Mouse (Mus musculus) kidney, postnatal 25 days (tissue): ENCODE measurements around the gene Pde3a.
A peak's percentile ranks its signal among the peaks of the same experiment; 100 is the strongest.
"Not testable (repeated sequence)": the region's sequence is repeated elsewhere in the genome, so short reads cannot be mapped to it uniquely, and the experiment has no call there.

Experiments
- DNase-seq, 2 experiments: peaks; one replicate each; pipeline ENCODE4 v3.0.0; 2021; ENCODE audit warnings: mixed read lengths in 2 of 2

Pde3a gene

DNA sequence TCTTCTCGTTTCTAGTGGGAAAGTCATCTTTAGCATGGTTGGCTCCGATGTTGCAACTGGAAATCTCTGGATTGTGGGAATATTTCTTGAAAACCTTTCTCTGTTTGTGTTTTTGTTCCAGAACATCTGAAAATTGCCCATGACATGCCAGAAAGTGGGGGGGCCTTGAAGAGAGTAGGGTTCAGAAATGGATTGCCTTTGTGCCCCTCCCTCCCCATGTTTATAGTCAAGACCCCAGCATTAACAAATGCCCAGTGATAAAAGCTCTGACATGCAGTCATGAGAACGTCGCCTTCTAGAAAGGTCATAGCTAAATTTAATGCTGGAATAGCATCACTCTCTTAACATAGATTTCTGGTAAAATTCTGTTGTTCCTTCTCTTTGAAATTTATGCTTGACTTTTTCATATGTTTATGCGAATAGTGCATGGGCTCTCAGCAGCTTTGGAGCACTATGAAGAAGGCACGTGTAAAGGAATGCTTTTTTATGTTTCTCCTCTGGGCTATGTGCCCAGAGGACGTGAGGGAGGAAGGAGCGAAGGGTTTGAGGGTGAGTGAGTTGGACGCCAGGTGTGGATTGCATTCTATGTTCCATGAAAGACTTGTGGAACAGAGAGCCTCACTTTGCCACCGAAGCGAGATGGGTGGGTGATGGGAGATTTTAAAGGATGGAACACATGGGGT lies 19.0 kb downstream of the Pde3a start:
- DNase-seq, result no peak

GRCm38 (mm10) chr6:141268871-141269270 lies 19.8 kb downstream of the Pde3a start:
- no peak for DNase-seq

DNA sequence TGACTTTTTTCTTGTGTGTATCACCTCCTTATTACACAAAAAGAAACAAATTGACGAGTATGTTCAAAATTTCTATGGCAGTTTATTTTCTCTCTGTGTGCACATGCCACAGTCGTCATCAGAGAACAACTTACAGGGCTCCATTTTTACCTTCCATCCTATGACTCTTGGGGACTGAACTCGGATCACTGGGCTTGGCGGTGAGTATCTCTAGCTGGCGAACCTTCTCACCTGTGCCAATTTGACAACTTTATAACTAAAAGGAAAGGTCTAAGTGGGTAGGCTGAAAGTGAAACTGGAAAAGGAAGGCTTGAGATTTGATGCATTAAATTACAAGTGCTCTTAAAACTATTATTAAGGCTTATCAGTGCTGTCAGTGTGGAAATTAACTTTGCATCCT lies 22.1 kb downstream of the Pde3a start:
- DNase-seq, result no peak

DNA sequence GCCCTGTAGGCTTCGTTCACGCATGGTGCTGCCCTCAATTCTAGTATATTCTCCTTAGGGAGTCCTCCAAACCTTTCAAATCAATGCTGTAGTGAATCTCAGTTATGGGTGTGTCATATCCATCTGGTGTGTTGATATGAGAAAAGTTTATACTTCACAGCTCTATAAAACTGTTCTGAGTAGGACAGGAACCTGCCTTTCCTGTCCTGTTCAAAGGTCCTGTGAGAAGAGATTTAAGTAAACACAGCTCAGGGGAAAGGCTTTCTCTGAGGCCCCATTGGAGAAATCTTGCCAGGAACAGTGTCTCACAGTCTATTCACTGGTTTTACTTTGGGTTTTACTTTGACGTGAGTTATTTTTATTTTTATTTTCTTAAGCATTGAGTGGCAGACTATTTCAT lies 22.5 kb downstream of the Pde3a start:
- DNase-seq, result no peak

DNA sequence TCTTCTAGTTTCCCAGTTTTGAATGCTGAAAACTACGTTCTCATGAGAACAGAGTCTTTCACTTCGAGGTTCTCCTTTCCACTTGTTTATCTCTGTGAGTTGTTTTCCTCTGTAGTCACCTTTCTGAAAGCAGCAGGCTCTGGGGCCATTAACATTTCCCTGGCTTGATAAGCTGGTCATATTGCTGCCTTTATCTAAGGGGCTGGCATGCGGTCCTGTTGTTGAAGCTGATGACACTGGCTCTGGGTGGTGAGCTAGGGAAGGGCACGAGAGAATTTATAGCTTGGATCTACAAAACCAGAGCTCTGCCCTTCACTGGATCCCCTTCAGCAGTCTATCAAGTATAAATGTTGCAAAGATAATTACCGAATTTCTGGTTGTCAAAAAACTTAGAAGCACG lies 24.6 kb downstream of the Pde3a start:
- DNase-seq, result no peak

- DNase-seq, result no peak
Observed at GRCm38 (mm10) chr6:141281685-141282084, 32.6 kb downstream of the Pde3a start.

DNA sequence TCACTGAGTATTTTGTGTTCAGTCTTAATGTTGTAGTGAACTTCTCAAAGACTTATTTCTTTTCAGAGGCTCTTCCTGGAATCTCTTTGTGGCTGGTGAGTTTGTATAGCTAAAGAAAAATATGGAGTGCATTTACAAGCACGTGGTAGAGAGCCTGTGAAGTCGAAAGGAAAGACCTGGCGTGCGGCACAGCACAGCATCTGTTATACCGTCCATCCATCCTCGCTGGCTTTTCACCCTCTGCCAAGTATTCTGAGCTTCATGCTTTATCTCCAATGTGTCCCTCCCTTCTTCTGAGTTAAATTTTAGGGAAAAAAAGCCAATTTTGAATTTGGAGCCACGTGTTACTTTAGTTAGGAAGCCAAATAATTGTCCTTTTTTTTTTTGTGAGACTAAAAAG lies 33.7 kb downstream of the Pde3a start:
- no peak for DNase-seq

DNA sequence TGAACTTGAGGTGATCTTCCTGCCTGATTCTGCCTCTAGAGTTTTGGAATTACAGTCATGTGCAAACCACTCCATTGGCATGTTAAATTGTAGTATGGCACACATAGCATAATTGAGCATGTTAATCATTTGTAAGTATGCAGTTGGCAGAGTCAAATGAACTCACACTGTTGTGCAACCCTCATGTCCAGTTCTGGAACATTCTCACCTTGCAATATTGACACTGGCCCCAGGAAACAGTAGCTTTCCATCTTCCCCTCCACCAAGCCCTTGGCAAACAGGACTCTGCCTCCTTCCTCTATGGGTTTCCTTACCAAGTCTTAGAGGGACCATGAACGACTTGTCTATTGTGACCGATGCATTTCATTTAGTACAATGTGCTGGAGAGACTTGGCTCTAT lies 42.1 kb downstream of the Pde3a start:
- DNase-seq, result no peak

GRCm38 (mm10) chr6:141292826-141293459 lies 43.9 kb downstream of the Pde3a start:
- DNase-seq, result no peak

DNA sequence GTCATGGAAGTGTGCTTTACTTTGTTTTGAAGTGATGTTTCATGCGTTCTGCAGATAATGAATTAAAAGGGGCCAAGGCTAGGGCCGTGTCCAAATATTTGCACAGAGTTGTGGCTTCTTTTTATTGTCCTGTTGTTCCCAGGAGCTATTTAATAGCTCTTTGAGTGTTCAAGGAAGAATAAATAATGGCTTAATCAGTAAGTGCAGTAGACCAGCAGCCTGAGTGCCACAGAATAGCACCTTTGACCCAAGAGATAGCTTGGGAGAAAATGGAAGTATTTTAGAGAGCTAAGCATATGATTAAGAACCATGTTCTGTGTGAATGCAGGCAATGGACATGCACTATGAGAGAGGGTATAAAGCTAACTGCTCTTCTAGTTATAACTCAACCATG lies 44.4 kb downstream of the Pde3a start:
- DNase-seq, result no peak

DNA sequence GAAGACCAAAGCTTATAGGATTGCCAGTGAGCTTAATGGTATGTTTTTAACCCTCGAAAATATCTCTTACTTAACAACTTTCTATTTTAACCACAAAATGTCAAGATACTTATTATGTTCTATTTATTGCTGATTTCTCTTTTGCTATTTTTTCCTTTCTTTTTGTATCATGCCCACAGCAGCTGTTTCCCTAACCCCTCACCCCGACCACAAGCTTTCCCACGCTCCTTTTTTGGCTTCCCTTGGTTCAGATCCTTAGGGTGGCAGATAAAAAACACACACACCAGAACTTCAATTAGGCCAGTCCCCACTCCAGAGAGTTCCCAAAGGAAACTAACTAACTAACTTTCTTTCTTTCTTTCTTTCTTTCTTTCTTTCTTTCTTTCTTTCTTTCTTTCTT lies 46.2 kb downstream of the Pde3a start:
- no peak for DNase-seq

GRCm38 (mm10) chr6:141301750-141302748 lies 53.0 kb downstream of the Pde3a start:
- no peak for DNase-seq

GRCm38 (mm10) chr6:141302842-141303241 lies 53.8 kb downstream of the Pde3a start:
- no peak for DNase-seq

DNA sequence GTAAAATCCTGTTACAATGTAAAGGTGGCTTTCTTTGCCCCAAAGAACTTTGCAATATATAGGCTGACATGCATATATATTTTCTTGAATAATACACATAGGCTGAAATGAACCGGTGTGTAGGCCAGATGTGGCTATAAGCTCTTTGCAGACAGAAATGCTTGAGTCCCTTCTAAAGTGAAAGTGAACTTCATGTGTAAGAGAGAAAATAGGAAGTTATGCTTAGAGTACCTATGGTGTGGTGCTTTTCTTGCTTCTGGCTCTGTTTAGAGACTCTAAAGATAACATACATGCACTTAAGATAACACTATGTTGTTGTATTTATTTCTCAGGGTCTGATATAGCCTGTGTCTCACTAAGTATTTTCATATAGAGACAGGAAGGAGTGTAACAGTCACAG lies 58.3 kb downstream of the Pde3a start:
- no peak for DNase-seq

DNA sequence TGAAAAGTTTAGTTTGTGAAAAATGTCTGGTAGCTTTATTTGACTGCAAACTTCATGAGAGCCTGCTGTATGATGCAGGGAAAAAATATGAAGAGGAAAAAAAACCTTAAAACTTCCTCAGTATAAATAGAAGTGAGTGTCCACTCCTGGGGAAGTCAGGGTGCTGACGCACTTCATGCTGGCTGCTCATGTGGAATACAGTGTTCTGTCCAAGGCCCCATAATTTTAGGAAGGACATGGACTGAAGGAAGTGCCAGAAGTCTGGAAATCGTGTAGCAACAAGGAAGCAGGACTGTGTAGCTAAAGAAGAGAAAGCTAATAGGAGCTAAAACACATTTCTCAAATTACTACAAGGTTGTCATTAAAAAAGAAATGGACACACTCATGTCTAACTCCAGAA lies 59.4 kb downstream of the Pde3a start:
- DNase-seq, result peak in 1 of 2 experiments; percentile 69

- no peak for DNase-seq
Observed at GRCm38 (mm10) chr6:141309872-141310271, 60.8 kb downstream of the Pde3a start.

GRCm38 (mm10) chr6:141310351-141310750 lies 61.3 kb downstream of the Pde3a start:
- DNase-seq, result no peak

GRCm38 (mm10) chr6:141311615-141312014 lies 62.5 kb downstream of the Pde3a start:
- DNase-seq, result no peak

- no peak for DNase-seq
Observed at GRCm38 (mm10) chr6:141313112-141313511, 64.0 kb downstream of the Pde3a start.

DNA sequence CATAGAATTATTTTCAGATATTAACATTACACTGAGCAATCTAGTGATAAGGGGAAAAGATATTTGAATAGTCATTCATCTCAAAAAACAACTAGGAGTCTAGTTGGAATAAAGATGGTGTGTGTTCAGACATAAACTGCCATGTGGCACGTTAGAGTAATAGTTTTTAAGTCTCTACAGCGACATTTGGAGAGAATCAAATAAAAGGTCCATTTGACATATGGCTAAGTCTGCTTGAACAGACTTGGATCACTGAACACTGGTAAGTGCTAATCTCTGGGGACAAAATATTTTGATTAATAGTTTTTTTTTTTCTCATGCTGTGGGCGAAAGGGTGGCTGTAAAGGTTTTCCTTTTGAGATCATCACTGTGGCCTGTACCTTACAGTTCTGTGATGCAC lies 69.4 kb downstream of the Pde3a start:
- no peak for DNase-seq

DNA sequence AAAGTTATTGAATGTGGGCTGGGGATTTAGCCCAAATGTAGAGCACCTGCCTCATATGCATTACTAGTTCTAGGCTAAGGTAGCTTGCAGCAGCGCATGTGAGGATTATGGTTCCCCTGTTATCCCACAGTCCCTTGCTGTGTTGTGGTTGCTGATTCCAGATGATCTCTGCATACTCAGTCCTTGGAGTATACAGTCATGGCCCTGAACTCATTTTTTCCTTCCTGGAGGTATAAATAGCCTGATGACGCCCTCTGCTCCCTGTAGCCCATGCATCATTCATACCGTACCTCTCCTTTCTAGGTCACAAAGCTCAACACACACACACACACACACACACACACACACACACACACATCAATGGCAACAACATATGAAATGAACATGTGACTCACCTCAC lies 72.2 kb downstream of the Pde3a start:
- DNase-seq, result no peak

DNA sequence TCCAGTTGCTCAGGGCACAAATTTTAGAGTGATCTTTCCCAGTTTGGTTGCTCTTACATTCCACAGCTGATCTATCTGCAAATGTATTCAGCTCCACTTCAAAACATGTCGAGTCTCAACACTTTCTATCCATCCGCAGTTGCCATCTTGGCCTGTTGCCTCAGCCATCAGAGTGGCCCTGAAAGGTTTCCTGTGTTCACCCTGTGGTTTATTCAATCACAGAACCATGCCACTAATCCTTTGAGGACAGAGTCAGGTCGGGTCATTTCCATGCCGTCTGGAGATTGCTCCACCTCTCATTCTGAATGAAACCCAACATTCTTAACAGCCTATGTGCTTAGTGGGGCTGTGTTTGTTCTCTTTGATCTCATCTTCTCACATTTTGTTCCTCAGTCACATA lies 73.9 kb downstream of the Pde3a start:
- no peak for DNase-seq

DNA sequence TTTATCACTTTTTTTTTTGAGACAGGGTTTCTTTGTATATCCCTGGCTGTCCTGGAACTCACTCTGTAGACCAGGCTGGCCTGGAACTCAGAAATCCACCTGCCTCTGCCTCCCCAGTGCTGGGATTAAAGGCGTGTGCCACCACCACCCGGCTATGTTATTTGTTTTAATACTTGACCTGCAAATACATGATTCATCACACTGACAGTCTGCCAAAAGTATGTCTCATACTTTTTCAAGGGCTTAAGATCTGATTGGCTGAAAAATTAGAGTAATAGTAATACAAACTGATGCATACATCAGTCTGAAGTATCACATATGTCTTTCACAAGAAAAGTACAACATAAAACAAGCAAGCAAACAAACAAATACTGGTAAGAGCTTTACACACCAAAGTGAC lies 78.1 kb downstream of the Pde3a start:
- not testable (repeated sequence) for DNase-seq

GRCm38 (mm10) chr6:141328071-141328470 lies 79.0 kb downstream of the Pde3a start:
- peak; percentile 73 to 80 for DNase-seq
